Mouse (Mus musculus): ENCODE measurements around the gene Htr1f. TPM values are rescaled to one million over a fixed set of nuclear protein-coding genes. Genes with fewer than 3 reads are reported as not detected.

Htr1f gene
- polyA plus RNA-seq, 1 experiment from 2014 or later = not detected

Small RNA genes lying within 50 kb of the gene (microRNA-seq; reads per million reads assigned to microRNA genes)
- not detected for gene Gm23374
